Mouse (Mus musculus) liver, embryonic 14.5 days (tissue): ENCODE measurements around the gene Mageb3. TPM values are rescaled to one million over a fixed set of nuclear protein-coding genes. Genes with fewer than 3 reads are reported as not detected.
"Not testable (repeated sequence)": the region's sequence is repeated elsewhere in the genome, so short reads cannot be mapped to it uniquely, and the experiment has no call there.

Source experiments
- ATAC-seq: fragments of 200-750 bp; cut with Nextera tagmentation; 2 replicates; pipeline ENCODE4 v1.8.0; 2017; ENCODE audit warnings: moderate number of reproducible peaks, mild to moderate bottlenecking, moderate library complexity; ENCODE audit not compliant: insufficient read depth
- DNase-seq, 3 experiments: peaks; one replicate each; pipeline ENCODE4 v3.0.0-alpha.2; 2012 to 2013; ENCODE audit warnings: low read depth in 3 of 3, low spot score in 3 of 3
- H3K27ac ChIP-seq: fragments of 300-500 bp; sonication (generic); 2 replicates; pipeline ENCODE4 v1.5.1; 2014; ENCODE audit warnings: moderate library complexity, mild to moderate bottlenecking, control low read depth, inconsistent platforms
- H3K27me3 ChIP-seq: fragments of 300-500 bp; sonication (generic); 2 replicates; pipeline ENCODE4 v1.6.1; 2014; ENCODE audit warnings: mild to moderate bottlenecking, low read length, moderate library complexity; ENCODE audit not compliant: control insufficient read depth, insufficient read depth
- H3K36me3 ChIP-seq: fragments of 300-500 bp; sonication (generic); replicated peaks from 2 replicates; pipeline ENCODE4 v1.6.1; 2014; ENCODE audit warnings: low read depth; ENCODE audit not compliant: control insufficient read depth, insufficient read depth
- H3K4me1 ChIP-seq, 2 experiments: fragments of 200-500 bp in 1 of 2; fragments of 300-500 bp in 1 of 2; sonication (generic) in 1 of 2; replicated peaks; 2 replicates each; pipeline ENCODE4 v1.6.1; 2012 to 2014; ENCODE audit warnings: antibody characterized with exemption in 1 of 2, inconsistent platforms in 1 of 2, low read length in 1 of 2; ENCODE audit not compliant: control insufficient read depth in 2 of 2, insufficient read depth in 2 of 2
- H3K4me2 ChIP-seq: fragments of 300-500 bp; sonication (generic); 2 replicates; pipeline ENCODE4 v1.6.1; 2014; ENCODE audit warnings: low read depth, mild to moderate bottlenecking, control low read depth, moderate library complexity
- H3K4me3 ChIP-seq, 2 experiments: fragments of 200-500 bp in 1 of 2; fragments of 300-500 bp in 1 of 2; sonication (generic) in 1 of 2; 2 replicates each; pipeline ENCODE4 v1.5.1; 2012 to 2014; ENCODE audit warnings: low read depth in 2 of 2, low read length in 2 of 2, mild to moderate bottlenecking in 2 of 2, control low read depth in 1 of 2, inconsistent platforms in 1 of 2, moderate library complexity in 1 of 2; ENCODE audit not compliant: insufficient read depth in 1 of 2
- H3K9ac ChIP-seq: fragments of 300-500 bp; sonication (generic); replicated peaks from 2 replicates; pipeline ENCODE4 v1.6.1; 2014; ENCODE audit warnings: mild to moderate bottlenecking, control low read depth, moderate library complexity
- H3K9me3 ChIP-seq: fragments of 300-500 bp; sonication (generic); 2 replicates; pipeline ENCODE4 v1.6.1; 2016; ENCODE audit warnings: low read length, mixed read lengths; ENCODE audit not compliant: control insufficient read depth
- CTCF ChIP-seq: IDR thresholded peaks from 2 replicates; pipeline ENCODE4 v1.5.1; 2016; ENCODE audit warnings: antibody characterized with exemption, low read depth, control low read depth
- EP300 ChIP-seq: IDR thresholded peaks from 2 replicates; pipeline ENCODE4 v1.6.1; 2016; ENCODE audit warnings: antibody characterized with exemption, low read depth
- WGBS: fragments of 180-500 bp; shearing (Covaris S2); extraction: QIAGEN DNeasy Blood & Tissue Kit; methylation state at CpG from one replicate; pipeline ENCODE4 v1.1.7; 2014; ENCODE audit not compliant: insufficient replicate concordance; 5-methylcytosine and 5-hydroxymethylcytosine counted together
- polyA plus RNA-seq, 2 experiments: library from polyadenylated mRNA; depleted of rRNA in 1 of 2; stranded (reverse) in 1 of 2; unstranded in 1 of 2; fragments of >200 nt; fragmentation: Nextera tagmentation in 1 of 2; extraction: Ambion mirVana in 1 of 2; gene quantifications; 2 replicates each; pipeline versions ENCODE4 v1.2.1 to v1.2.3; 2012 to 2014

Gene Mageb3
- polyA plus RNA-seq, 2 experiments = 0.06 to 0.08 TPM

- Histone ChIP-seq H3K4me2 (peak overlapping the region; percentile 85), H3K27me3 (no peaks in the 10 kb centered on the region), H3K4me1 (peaks cover 10 to 13% of the 10 kb centered on the region in 2 experiments), H3K27ac (peak overlapping the region; percentile 14), H3K9me3 (no peaks in the 10 kb centered on the region), H3K9ac (peak overlapping the region; percentile 85), H3K4me3 (peak overlapping the region; percentile 78 to 93), H3K36me3 (peaks cover 7% of the 10 kb centered on the region; the same call in 1 of the 2 replicates)
- DNase-seq = no peak
- WGBS = 19% methylated on average over 10 of the region's 10 CpGs
- TF ChIP-seq EP300 (no peak), CTCF (no peak)
- peak; percentile 2; the same call in 1 of the 2 replicates for ATAC-seq
Observed at GRCm38 (mm10) chr2:121954971-121955656, 778 bp downstream of the Mageb3 start.

GRCm38 (mm10) chr2:121943364-121943763 is 12.5 kb downstream of the Mageb3 start:
- TF ChIP-seq CTCF (no peak), EP300 (no peak)
- DNase-seq = no peak
- H3K4me3 ChIP-seq = no peak overlapping the region
- no peaks in the 10 kb centered on the region for H3K36me3 ChIP-seq
- no peak for ATAC-seq
- H3K4me2 ChIP-seq = no peak overlapping the region
- no peaks in the 10 kb centered on the region for H3K27me3 ChIP-seq
- no peaks in the 10 kb centered on the region for H3K9me3 ChIP-seq
- H3K9ac ChIP-seq = no peak overlapping the region
- 48% methylated on average over 3 of the region's 3 CpGs for WGBS
- H3K4me1 ChIP-seq = no peaks in the 10 kb centered on the region
- no peak overlapping the region for H3K27ac ChIP-seq

GRCm38 (mm10) chr2:121937624-121938023 is 18.3 kb downstream of the Mageb3 start:
- not testable (repeated sequence) for H3K27me3 ChIP-seq, DNase-seq, H3K4me1 ChIP-seq, H3K4me3 ChIP-seq, H3K9ac ChIP-seq, ATAC-seq, H3K36me3 ChIP-seq, H3K4me2 ChIP-seq, H3K9me3 ChIP-seq, H3K27ac ChIP-seq
- WGBS = 51% methylated on average over 2 of the region's 2 CpGs

- H3K9me3 ChIP-seq = no peaks in the 10 kb centered on the region
- TF ChIP-seq EP300 = no peak
- no peak for TF ChIP-seq CTCF
- H3K27me3 ChIP-seq = no peaks in the 10 kb centered on the region
- H3K4me3 ChIP-seq = no peak overlapping the region
- 68% methylated on average over 5 of the region's 5 CpGs for WGBS
- no peak overlapping the region for H3K9ac ChIP-seq
- H3K36me3 ChIP-seq = no peaks in the 10 kb centered on the region; the same call in 1 of the 2 replicates
- no peaks in the 10 kb centered on the region for H3K4me1 ChIP-seq
- DNase-seq (no peak), ATAC-seq (no peak)
- no peak overlapping the region for H3K4me2 ChIP-seq
- no peak overlapping the region for H3K27ac ChIP-seq
Observed at GRCm38 (mm10) chr2:121916047-121916970, 39.6 kb downstream of the Mageb3 start.

- ATAC-seq = no peak
- no peaks in the 10 kb centered on the region for H3K4me1 ChIP-seq
- H3K4me2 ChIP-seq = no peak overlapping the region
- DNase-seq = no peak
- WGBS = 63% methylated on average over 3 of the region's 3 CpGs
- no peak overlapping the region for H3K4me3 ChIP-seq
- TF ChIP-seq EP300 (no peak), CTCF (no peak)
- no peaks in the 10 kb centered on the region for H3K27me3 ChIP-seq
- no peaks in the 10 kb centered on the region; the same call in 1 of the 2 replicates for H3K36me3 ChIP-seq
- H3K9ac ChIP-seq = no peak overlapping the region
- no peak overlapping the region for H3K27ac ChIP-seq
- H3K9me3 ChIP-seq = no peaks in the 10 kb centered on the region
Observed at GRCm38 (mm10) chr2:121909975-121910374, 45.9 kb downstream of the Mageb3 start.

Other genes with a start within 250 kb of the Mageb3 start
- 0.12 and 0.30 TPM in 2 replicates for gene Frmd5, start 149.0 kb downstream of the Mageb3 start, polyA plus RNA-seq (2012; rRNA removed)
- gene Frmd5, start 149.0 kb downstream of the Mageb3 start, polyA plus RNA-seq (2014; fragmentation: Nextera tagmentation; extraction: Ambion mirVana) = 0.06 and 0.10 TPM in 2 replicates
- gene Casc4, start 89.1 kb downstream of the Mageb3 start, polyA plus RNA-seq (2012; rRNA removed) = 3.0 and 3.7 TPM in 2 replicates
- gene Casc4, start 89.1 kb downstream of the Mageb3 start, polyA plus RNA-seq (2014; fragmentation: Nextera tagmentation; extraction: Ambion mirVana) = 3.4 and 4.4 TPM in 2 replicates
- 4.4 and 7.2 TPM in 2 replicates for gene Ctdspl2, start 91 bp downstream of the Mageb3 start, polyA plus RNA-seq (2012; rRNA removed)
- gene Ctdspl2, start 91 bp downstream of the Mageb3 start, polyA plus RNA-seq (2014; fragmentation: Nextera tagmentation; extraction: Ambion mirVana) = 16.2 and 16.8 TPM in 2 replicates
- 9.3 and 13.7 TPM in 2 replicates for gene Eif3j1, start 72.5 kb upstream of the Mageb3 start, polyA plus RNA-seq (2012; rRNA removed)
- gene Eif3j1, start 72.5 kb upstream of the Mageb3 start, polyA plus RNA-seq (2014; fragmentation: Nextera tagmentation; extraction: Ambion mirVana) = 7.2 and 8.7 TPM in 2 replicates
- 2.4 and 2.5 TPM in 2 replicates for gene Spg11, start 162.3 kb upstream of the Mageb3 start, polyA plus RNA-seq (2012; rRNA removed)
- gene Spg11, start 162.3 kb upstream of the Mageb3 start, polyA plus RNA-seq (2014; fragmentation: Nextera tagmentation; extraction: Ambion mirVana) = 3.4 and 3.9 TPM in 2 replicates
- gene B2m, start 191.6 kb upstream of the Mageb3 start, polyA plus RNA-seq (2012; rRNA removed) = 156 and 227 TPM in 2 replicates
- 413 and 419 TPM in 2 replicates for gene B2m, start 191.6 kb upstream of the Mageb3 start, polyA plus RNA-seq (2014; fragmentation: Nextera tagmentation; extraction: Ambion mirVana)
- 0.08 TPM in 1 of 2 replicates, not detected in the other for gene Trim69, start 204.6 kb upstream of the Mageb3 start, polyA plus RNA-seq (2012; rRNA removed)
- not detected in 2 replicates for gene Trim69, start 204.6 kb upstream of the Mageb3 start, polyA plus RNA-seq (2014; fragmentation: Nextera tagmentation; extraction: Ambion mirVana)
- 0.01 and 0.04 TPM in 2 replicates for gene Patl2, start 230.1 kb upstream of the Mageb3 start, polyA plus RNA-seq (2012; rRNA removed)
- 0.11 TPM in 1 of 2 replicates, not detected in the other for gene Patl2, start 230.1 kb upstream of the Mageb3 start, polyA plus RNA-seq (2014; fragmentation: Nextera tagmentation; extraction: Ambion mirVana)
- not detected in 2 replicates for gene Terb2, start 230.2 kb upstream of the Mageb3 start, polyA plus RNA-seq (2012; rRNA removed)
- not detected in 2 replicates for gene Terb2, start 230.2 kb upstream of the Mageb3 start, polyA plus RNA-seq (2014; fragmentation: Nextera tagmentation; extraction: Ambion mirVana)